In genomic region chr12:91787959-91788437, GRCm38 (mm10) we compare ENCODE assay signal across 11 mouse cellular contexts. TPM values are rescaled to one million over a fixed set of nuclear protein-coding genes. Genes with fewer than 3 reads are reported as not detected.
DNase-seq lines count a peak whose midpoint lies in the region; ATAC-seq lines count a peak whose summit lies in the region.
"Had no signal": no experiment of that assay in that cellular context is flagged by ENCODE, and none has a peak within 500 bp of the region (broad histone marks: within the 10 kb centered on the region; RNA-seq: fewer than 3 reads in every experiment).

TSS of gene Ston2 (minus strand) at chr12:91788387.

- no peak within 1 kb of the TSS for H3K9ac ChIP-seq in embryonic facial prominence, embryonic 15.5 days
- H3K9ac ChIP-seq: limb, embryonic 12.5 days had no signal

- H3K27me3 ChIP-seq in embryonic facial prominence, embryonic 15.5 days = no peaks in the 10 kb centered on the region
- H3K27me3 ChIP-seq: limb, embryonic 12.5 days had no signal

- intact Hi-C loops in left cerebral cortex, postnatal 36 days (cut with DNase I) = loop anchor here (2.0 kb wide), 1 partner anchor 147 kb away; no protein-coding TSS in a partner anchor

- H3K4me3 ChIP-seq in embryonic facial prominence, embryonic 15.5 days (replicated peaks) = no peak within 1 kb of the TSS
- H3K4me3 ChIP-seq: limb, embryonic 12.5 days had no signal

- no peaks in the 10 kb centered on the region for H3K9me3 ChIP-seq in embryonic facial prominence, embryonic 15.5 days (replicated peaks)
- H3K9me3 ChIP-seq: limb, embryonic 12.5 days had no signal

- no peaks in the 10 kb centered on the region for H3K36me3 ChIP-seq in embryonic facial prominence, embryonic 15.5 days
- H3K36me3 ChIP-seq: limb, embryonic 12.5 days had no signal

- H3K27ac ChIP-seq in embryonic facial prominence, embryonic 15.5 days (replicated peaks) = no peak within 1 kb of the TSS

- no peak for DNase-seq in adrenal gland, postnatal 14 days
- DNase-seq in adrenal gland, adult 18-20 months (ENCODE audit: low spot score in 2 of 2) = no peak
- no peak for DNase-seq in left cerebral cortex, adult 18-20 months (ENCODE audit: low spot score in 2 of 2)
- DNase-seq in left cerebral cortex, adult 9 months (ENCODE audit: low spot score in 2 of 2) = no peak
- no peak for DNase-seq in left cerebral cortex, postnatal 36 days (ENCODE audit: low spot score in 2 of 2)
- DNase-seq in urinary bladder, adult 18-20 months (ENCODE audit: low spot score in 2 of 2) = no peak
- DNase-seq in spleen, adult 12 weeks (ENCODE audit: low spot score) = no peak
- DNase-seq: cerebellum, postnatal 10 days; heart, postnatal 4 days had no signal

- peaks cover 13% of the 10 kb centered on the region for H3K4me1 ChIP-seq in embryonic facial prominence, embryonic 15.5 days

- no peak for ATAC-seq in embryonic facial prominence, embryonic 15.5 days (ENCODE audit: insufficient number of reproducible peaks, low FRiP score, low TSS enrichment, low read depth)

- 73% methylated on average over 9 of the region's 9 CpGs for WGBS in embryonic facial prominence, embryonic 15.5 days

- no peak within 1 kb of the TSS for H3K4me2 ChIP-seq in embryonic facial prominence, embryonic 15.5 days (replicated peaks)
- H3K4me2 ChIP-seq: limb, embryonic 12.5 days had no signal

RNA-seq across cellular contexts. Expression of gene Ston2, which starts in this region (rescaled TPM):
- total RNA-seq in adrenal gland, postnatal 14 days (2021) = 6.4 and 10.1 TPM in 2 replicates
- 1 to 10 TPM; 3.7 to 8.3 TPM for total RNA-seq in adrenal gland, adult 18-20 months (2021)
- total RNA-seq in left cerebral cortex, adult 18-20 months (2021) = 10 to 100 TPM; 18.0 to 18.8 TPM
- polyA plus RNA-seq in embryonic facial prominence, embryonic 15.5 days (2015; fragmentation: Nextera tagmentation; extraction: Ambion mirVana) = 11.5 and 11.8 TPM in 2 replicates
- 10 to 100 TPM; 14.9 to 16.9 TPM for total RNA-seq in left cerebral cortex, postnatal 36 days (2021)
